Mouse (Mus musculus) hematopoietic stem cell, adult 5-6 weeks (primary cell): ENCODE measurements at regions not wholly inside any gene's neighbourhood (a gene's known extent, or its start where the extent isn't known, plus 50 kb on each side); places are given as distances from the start of the nearest gene placed in this dataset.

Experiments used
- ATAC-seq, 2 experiments: fragments of 125-278 bp in 1 of 2; replicated peaks in 1 of 2; 2 replicates each; pipeline ENCODE4 v1.8.0; 2016 to 2017; ENCODE audit warnings: inconsistent platforms in 2 of 2, mild to moderate bottlenecking in 2 of 2, moderate number of reproducible peaks in 2 of 2, low read depth in 1 of 2, moderate TSS enrichment in 1 of 2; ENCODE audit not compliant: low FRiP score in 2 of 2, poor library complexity in 2 of 2, severe bottlenecking in 2 of 2, insufficient read depth in 1 of 2, low TSS enrichment in 1 of 2

- ATAC-seq, result no peak
Observed at GRCm38 (mm10) chr1:125174725-125175124, 260.8 kb downstream of the Actr3 start.

- ATAC-seq, result no peak
Observed at GRCm38 (mm10) chr1:125172474-125172873, 263.1 kb downstream of the Actr3 start.

GRCm38 (mm10) chr1:125165226-125165625, 270.3 kb downstream of the Actr3 start:
- ATAC-seq, result no peak

- ATAC-seq, result no peak
Observed at GRCm38 (mm10) chr1:125158481-125158880, 277.0 kb downstream of the Actr3 start.

- ATAC-seq, result no peak
Observed at GRCm38 (mm10) chr1:125156093-125156492, 279.4 kb downstream of the Actr3 start.

- peak; percentile 66 to 82 for ATAC-seq
Observed at GRCm38 (mm10) chr1:125149817-125150216, 285.7 kb downstream of the Actr3 start.

- no peak for ATAC-seq
Observed at GRCm38 (mm10) chr1:125123861-125124260, 311.7 kb downstream of the Actr3 start.

GRCm38 (mm10) chr1:125100596-125100995, 334.9 kb downstream of the Actr3 start:
- ATAC-seq, result no peak

GRCm38 (mm10) chr1:125084906-125085305, 350.6 kb downstream of the Actr3 start:
- ATAC-seq, result no peak

GRCm38 (mm10) chr1:125039572-125040326, 395.8 kb downstream of the Actr3 start:
- ATAC-seq, result no peak

- no peak for ATAC-seq
Observed at GRCm38 (mm10) chr1:125013301-125013700, 422.2 kb downstream of the Actr3 start.

- ATAC-seq, result no peak
Observed at GRCm38 (mm10) chr1:125011893-125012292, 423.6 kb downstream of the Actr3 start.

GRCm38 (mm10) chr1:124997577-124997976, 437.9 kb downstream of the Actr3 start:
- ATAC-seq, result no peak

GRCm38 (mm10) chr1:124950849-124951248, 484.7 kb downstream of the Actr3 start:
- ATAC-seq, result no peak

GRCm38 (mm10) chr1:124904373-124904772, 531.2 kb downstream of the Actr3 start:
- no peak for ATAC-seq

GRCm38 (mm10) chr1:124871148-124871547, 564.4 kb downstream of the Actr3 start:
- no peak for ATAC-seq

GRCm38 (mm10) chr1:124866248-124866647, 569.3 kb downstream of the Actr3 start:
- ATAC-seq, result no peak

GRCm38 (mm10) chr1:124845681-124846080, 589.8 kb downstream of the Actr3 start:
- peak in 1 of 2 experiments; percentile 56; a peak in 1 of 4 replicates for ATAC-seq

GRCm38 (mm10) chr1:124825717-124826116, 609.8 kb downstream of the Actr3 start:
- ATAC-seq, result no peak
